ENCODE assay signal across 36 mouse cellular contexts in the genomic region with DNA sequence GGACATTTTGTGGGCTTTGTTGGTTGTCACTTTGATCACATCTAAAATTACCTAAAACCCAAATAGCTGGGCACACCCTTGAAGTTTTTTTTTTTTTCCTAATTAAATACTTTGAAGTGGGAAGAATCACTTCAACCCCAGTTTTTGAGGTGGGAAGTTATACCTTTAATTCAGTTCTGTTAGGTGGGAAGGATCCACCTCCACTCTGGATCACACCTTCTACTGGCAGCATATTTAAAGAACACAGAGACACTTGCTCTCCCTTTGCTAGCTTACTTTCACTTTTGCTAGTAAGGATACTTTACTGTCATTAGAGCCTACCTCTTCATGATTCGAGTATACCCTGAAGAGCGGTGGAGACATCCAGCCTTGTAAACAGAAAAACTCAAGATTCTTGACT.
"Had no signal": no experiment of that assay in that cellular context is flagged by ENCODE, and none has a peak within 500 bp of the region (broad histone marks: within the 10 kb centered on the region; RNA-seq: fewer than 3 reads in every experiment).

No protein-coding gene starts in this region.

- H3K4me3 ChIP-seq: heart, embryonic 10.5 days; heart, embryonic 12.5 days; heart, embryonic 13.5 days; heart, embryonic 15.5 days; hindbrain, embryonic 10.5 days; hindbrain, embryonic 12.5 days; hindbrain, embryonic 13.5 days; hindbrain, embryonic 15.5 days; intestine, embryonic 15.5 days; kidney, embryonic 15.5 days; layer of hippocampus, adult 2 months; left cerebral cortex, adult 2 months had no signal

- H3K9ac ChIP-seq: heart, embryonic 12.5 days; heart, embryonic 13.5 days; heart, embryonic 15.5 days; hindbrain, embryonic 12.5 days; hindbrain, embryonic 13.5 days; hindbrain, embryonic 14.5 days; hindbrain, embryonic 15.5 days; intestine, embryonic 15.5 days; kidney, embryonic 15.5 days had no signal

- H3K4me1 ChIP-seq: heart, embryonic 10.5 days; heart, embryonic 12.5 days; heart, embryonic 13.5 days; heart, embryonic 15.5 days; hindbrain, embryonic 10.5 days; hindbrain, embryonic 12.5 days; hindbrain, embryonic 13.5 days; hindbrain, embryonic 15.5 days; intestine, embryonic 15.5 days; kidney, embryonic 15.5 days had no signal

- H3K27me3 ChIP-seq: heart, embryonic 12.5 days; heart, embryonic 13.5 days; heart, embryonic 15.5 days; hindbrain, embryonic 12.5 days; hindbrain, embryonic 13.5 days; hindbrain, embryonic 15.5 days; intestine, embryonic 15.5 days; kidney, embryonic 15.5 days had no signal

- H3K36me3 ChIP-seq: heart, embryonic 10.5 days; heart, embryonic 12.5 days; heart, embryonic 13.5 days; heart, embryonic 15.5 days; hindbrain, embryonic 10.5 days; hindbrain, embryonic 12.5 days; hindbrain, embryonic 13.5 days; hindbrain, embryonic 15.5 days; intestine, embryonic 15.5 days; kidney, embryonic 15.5 days had no signal

- DNase-seq: heart, postnatal 10 days; heart, postnatal 14 days; heart, postnatal 36 days; heart, postnatal 4 days; kidney, adult 11 months; kidney, adult 18-20 months; kidney, adult 2 months; kidney, adult 8-10 months; kidney, adult 9 months; kidney, postnatal 10 days; kidney, postnatal 14 days; kidney, postnatal 25 days; kidney, postnatal 36 days; kidney, postnatal 4 days; layer of hippocampus, adult 9-11 months; layer of hippocampus, postnatal 36 days had no signal

- H3K27ac ChIP-seq: heart, embryonic 10.5 days; heart, embryonic 13.5 days; heart, embryonic 15.5 days; hindbrain, embryonic 10.5 days; hindbrain, embryonic 12.5 days; hindbrain, embryonic 13.5 days; hindbrain, embryonic 14.5 days; hindbrain, embryonic 15.5 days; hindbrain, postnatal 0 days; intestine, embryonic 15.5 days; kidney, embryonic 15.5 days; kidney, postnatal 0 days; layer of hippocampus, adult 2 months; left cerebral cortex, adult 2 months had no signal

- H3K9me3 ChIP-seq: heart, embryonic 10.5 days; heart, embryonic 12.5 days; heart, embryonic 13.5 days; heart, embryonic 15.5 days; hindbrain, embryonic 10.5 days; hindbrain, embryonic 12.5 days; hindbrain, embryonic 13.5 days; hindbrain, embryonic 15.5 days; intestine, embryonic 15.5 days; kidney, embryonic 15.5 days had no signal

- ATAC-seq: hindbrain, embryonic 16.5 days; hindbrain, postnatal 0 days; inflammation-experienced regulatory T-cells, adult 6 months; intestine, embryonic 15.5 days; intestine, embryonic 16.5 days; intestine, postnatal 0 days had no signal

- H3K4me2 ChIP-seq: heart, embryonic 11.5 days; heart, embryonic 12.5 days; heart, embryonic 13.5 days; heart, embryonic 15.5 days; hindbrain, embryonic 12.5 days; hindbrain, embryonic 13.5 days; hindbrain, embryonic 14.5 days; hindbrain, embryonic 15.5 days; intestine, embryonic 15.5 days; kidney, embryonic 15.5 days had no signal
